Mouse (Mus musculus) myocyte (in vitro differentiated cells): ENCODE data around the gene Gtf2h1. TPM values are rescaled to one million over a fixed set of nuclear protein-coding genes. Genes with fewer than 3 reads are reported as not detected.
"Not testable (repeated sequence)": the region's sequence is repeated elsewhere in the genome, so short reads cannot be mapped to it uniquely, and the experiment has no call there.

ENCODE experiments used
- H3K27me3 ChIP-seq: one replicate; pipeline ENCODE4 v1.6.1; 2011; ENCODE audit not compliant: control insufficient read depth, insufficient read depth, insufficient read length
- H3K36me3 ChIP-seq: one replicate; pipeline ENCODE4 v1.6.1; 2011; ENCODE audit not compliant: control insufficient read depth, insufficient read depth
- H3K4me2 ChIP-seq: one replicate; pipeline ENCODE4 v1.6.1; 2011; ENCODE audit warnings: low read depth, control low read depth
- H3K4me3 ChIP-seq: one replicate; pipeline ENCODE4 v1.5.1; 2011; ENCODE audit warnings: mild to moderate bottlenecking, control low read depth, moderate library complexity
- H3K79me2 ChIP-seq: one replicate; pipeline ENCODE4 v1.6.1; 2011; ENCODE audit not compliant: control insufficient read depth, insufficient read depth
- H3ac ChIP-seq: one replicate; pipeline ENCODE4 v1.6.1; 2011; ENCODE audit not compliant: control insufficient read depth, insufficient read length
- CEBPB ChIP-seq: IDR thresholded peaks from 2 replicates; pipeline ENCODE4 v1.6.1; 2011; ENCODE audit warnings: mild to moderate bottlenecking, moderate library complexity; ENCODE audit not compliant: poor library complexity, insufficient read depth, severe bottlenecking
- E2F4 ChIP-seq: IDR thresholded peaks from one replicate; pipeline ENCODE4 v1.6.1; 2011; ENCODE audit warnings: mild to moderate bottlenecking, control low read depth, moderate library complexity; ENCODE audit not compliant: insufficient read depth
- MAX ChIP-seq: IDR thresholded peaks from one replicate; pipeline ENCODE4 v1.6.1; 2011; ENCODE audit warnings: low read depth, mild to moderate bottlenecking, control low read depth
- MYOD1 ChIP-seq, 3 experiments: IDR thresholded peaks; one replicate each; pipeline ENCODE4 v1.6.1; 2011; ENCODE audit warnings: control low read depth in 2 of 3, low read depth in 2 of 3, mild to moderate bottlenecking in 2 of 3, moderate library complexity in 1 of 3; ENCODE audit not compliant: insufficient read length in 2 of 3, control insufficient read depth in 1 of 3
- MYOG ChIP-seq, 3 experiments: IDR thresholded peaks; one replicate each; pipeline ENCODE4 v1.6.1; 2011; ENCODE audit warnings: control low read depth in 2 of 3, low read depth in 2 of 3, mild to moderate bottlenecking in 2 of 3; ENCODE audit not compliant: insufficient read length in 2 of 3, control insufficient read depth in 1 of 3, insufficient read depth in 1 of 3
- POLR2A ChIP-seq: IDR thresholded peaks from one replicate; pipeline ENCODE4 v1.6.1; 2011; ENCODE audit warnings: low read depth, mild to moderate bottlenecking, control low read depth, moderate library complexity; ENCODE audit not compliant: insufficient read length
- POLR2AphosphoS2 ChIP-seq: IDR thresholded peaks from one replicate; pipeline ENCODE4 v1.6.1; 2011; ENCODE audit warnings: low read depth, control low read depth; ENCODE audit not compliant: insufficient read length
- REST ChIP-seq: IDR thresholded peaks from one replicate; pipeline ENCODE4 v1.6.1; 2011; ENCODE audit warnings: mild to moderate bottlenecking, control low read depth, moderate library complexity; ENCODE audit not compliant: insufficient read depth, insufficient read length
- SRF ChIP-seq: IDR thresholded peaks from one replicate; pipeline ENCODE4 v1.6.1; 2011; ENCODE audit warnings: low read depth; ENCODE audit not compliant: control insufficient read depth, insufficient read length
- TCF12 ChIP-seq: IDR thresholded peaks from one replicate; pipeline ENCODE4 v1.6.1; 2011; ENCODE audit warnings: mild to moderate bottlenecking, control low read depth; ENCODE audit not compliant: poor library complexity, insufficient read depth, severe bottlenecking
- TCF3 ChIP-seq: IDR thresholded peaks from one replicate; pipeline ENCODE4 v1.6.1; 2011; ENCODE audit warnings: low read depth, control low read depth; ENCODE audit not compliant: insufficient read length
- USF1 ChIP-seq: IDR thresholded peaks from one replicate; pipeline ENCODE4 v1.6.1; 2011; ENCODE audit warnings: low read depth, mild to moderate bottlenecking, control low read depth, moderate library complexity
- polyA plus RNA-seq: library from polyadenylated mRNA; unstranded; fragments of >200 nt; fragmentation: generic; extraction: Trizol; gene quantifications from one replicate; pipeline ENCODE4 v1.2.1, GENCODE M21; 2012; ENCODE audit warnings: missing spikeins

Gene Gtf2h1
- polyA plus RNA-seq, 1 experiment = 18.0 TPM

DNA sequence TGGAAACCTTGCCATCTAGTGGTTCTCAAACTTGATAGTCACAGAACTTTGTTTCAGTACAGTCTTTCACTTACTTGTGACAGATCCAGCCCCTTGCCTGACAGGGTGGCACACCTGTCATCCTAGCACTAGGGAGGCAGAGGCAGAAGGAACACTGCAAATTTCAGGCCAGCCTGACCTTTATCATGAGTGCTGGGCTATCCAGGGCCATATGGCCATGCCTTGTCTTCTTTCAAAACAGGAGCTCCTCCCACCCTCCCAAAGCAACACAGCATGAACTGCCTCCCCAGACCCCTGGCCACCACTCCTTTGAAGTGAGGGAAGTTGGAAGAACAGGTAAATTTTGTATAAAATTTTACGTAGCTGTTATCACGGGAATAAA is 31.9 kb downstream of the Gtf2h1 start:
- Histone ChIP-seq H3ac (no peak overlapping the region), H3K27me3 (no peaks in the 10 kb centered on the region), H3K4me3 (no peak overlapping the region), H3K36me3 (no peaks in the 10 kb centered on the region), H3K4me2 (no peak overlapping the region), H3K79me2 (no peaks in the 10 kb centered on the region)
- TF ChIP-seq CEBPB = no peak
- no peak for TF ChIP-seq POLR2AphosphoS2
- TF ChIP-seq REST = no peak
- no peak for TF ChIP-seq TCF12
- no peak for TF ChIP-seq MYOG (IDR thresholded peaks at IDR 0.05; ENCODE audit: control insufficient read depth in 1 of 3, insufficient read depth in 1 of 3, insufficient read length in 2 of 3, low read depth in 2 of 3)
- no peak for TF ChIP-seq MYOD1 (IDR thresholded peaks at IDR 0.05; ENCODE audit: control insufficient read depth in 1 of 3, insufficient read length in 2 of 3, low read depth in 2 of 3)
- TF ChIP-seq USF1 = no peak
- TF ChIP-seq MAX = no peak
- no peak for TF ChIP-seq E2F4

DNA sequence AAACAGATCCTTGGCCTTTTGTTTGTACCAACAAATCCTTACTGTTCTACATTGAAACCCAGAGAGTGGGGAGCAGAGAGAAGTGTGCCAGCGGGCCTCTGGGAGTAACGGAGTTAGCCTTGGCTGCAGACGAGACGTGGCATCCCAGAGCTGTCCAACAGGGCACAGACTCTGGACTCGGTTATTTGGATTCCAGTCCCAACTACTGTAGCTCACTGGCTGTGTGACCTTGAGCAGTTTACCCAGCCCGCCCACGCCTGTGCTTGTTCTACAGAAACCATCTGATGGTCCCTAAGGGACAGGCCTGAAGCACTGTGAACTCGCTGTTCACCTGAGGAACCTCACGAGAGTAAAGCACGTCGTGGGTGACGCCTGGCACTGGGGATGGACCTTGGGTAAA is 34.0 kb downstream of the Gtf2h1 start:
- H3K4me3 ChIP-seq = no peak overlapping the region
- no peak overlapping the region for H3K4me2 ChIP-seq
- H3K79me2 ChIP-seq = no peaks in the 10 kb centered on the region
- H3K36me3 ChIP-seq = no peaks in the 10 kb centered on the region
- H3ac ChIP-seq = no peak overlapping the region
- no peaks in the 10 kb centered on the region for H3K27me3 ChIP-seq
- no peak for TF ChIP-seq REST
- no peak for TF ChIP-seq CEBPB
- TF ChIP-seq E2F4 = no peak

DNA sequence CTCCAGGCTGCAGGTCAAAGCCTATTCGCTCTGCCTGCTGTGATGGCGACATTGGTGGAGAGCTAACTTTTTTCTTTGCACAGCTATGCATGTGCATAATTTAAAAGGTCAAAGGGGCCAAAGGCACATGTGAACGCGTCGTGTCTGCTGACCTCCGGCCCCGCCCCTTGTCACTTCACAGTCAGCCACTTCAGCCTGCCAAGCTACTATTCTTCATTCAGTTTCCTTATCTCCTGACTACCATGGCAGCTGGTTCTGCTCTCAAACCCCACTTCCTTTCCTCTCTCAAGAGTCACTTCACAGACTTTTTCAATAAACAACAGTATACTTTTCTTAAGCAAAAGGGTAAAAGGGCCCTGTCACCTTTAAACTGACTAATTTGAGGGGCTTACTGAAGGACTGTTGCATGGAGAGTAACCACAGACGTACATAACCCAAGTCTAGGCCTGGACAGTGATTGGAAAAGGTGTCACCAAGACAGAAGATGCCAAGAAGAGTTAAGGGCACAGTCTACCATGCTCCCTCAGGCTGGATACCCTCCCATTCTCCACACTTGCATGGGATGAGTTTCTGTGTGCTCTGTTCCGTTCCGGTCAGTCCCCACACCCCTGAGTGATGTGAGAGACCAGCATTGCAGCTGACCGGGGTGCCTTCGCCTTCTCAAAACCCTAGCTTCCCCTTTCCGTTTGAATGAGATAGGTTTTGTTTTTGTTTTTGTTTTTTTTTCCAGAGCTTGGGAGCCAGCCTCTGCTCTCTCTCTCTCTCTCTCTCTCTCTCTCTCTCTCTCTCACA is 35.1 kb downstream of the Gtf2h1 start:
- TF ChIP-seq POLR2AphosphoS2 (no peak), MYOG (IDR thresholded peaks at IDR 0.05; ENCODE audit: control insufficient read depth in 1 of 3, insufficient read depth in 1 of 3, insufficient read length in 2 of 3, low read depth in 2 of 3) (no peak), TCF12 (no peak), MYOD1 (IDR thresholded peaks at IDR 0.05; ENCODE audit: control insufficient read depth in 1 of 3, insufficient read length in 2 of 3, low read depth in 2 of 3) (no peak), SRF (no peak), POLR2A (no peak), TCF3 (no peak), USF1 (no peak), MAX (no peak), E2F4 (no peak), CEBPB (no peak), REST (no peak)

DNA sequence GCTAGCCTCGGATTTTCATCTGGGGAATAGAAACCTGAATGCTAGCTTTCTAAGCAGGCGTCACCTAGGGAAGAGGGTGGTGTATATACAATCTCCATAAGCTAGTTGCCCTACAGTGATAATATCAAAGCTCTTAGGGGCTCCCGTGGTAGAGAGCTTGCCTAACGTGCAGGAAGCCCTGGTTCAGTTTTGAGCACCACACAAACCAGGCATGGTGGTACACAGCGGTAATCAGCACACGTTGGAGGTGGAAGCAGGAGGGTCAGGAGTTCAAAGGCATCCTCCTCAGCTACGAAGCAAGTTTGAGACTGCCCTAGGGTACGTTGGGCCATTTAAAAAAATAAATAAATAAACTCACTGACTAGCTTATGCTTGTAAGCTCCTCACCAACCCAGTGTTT is 35.8 kb downstream of the Gtf2h1 start:
- Histone ChIP-seq H3K36me3 (no peaks in the 10 kb centered on the region), H3ac (no peak overlapping the region), H3K4me2 (no peak overlapping the region), H3K79me2 (no peaks in the 10 kb centered on the region), H3K4me3 (no peak overlapping the region), H3K27me3 (no peaks in the 10 kb centered on the region)
- TF ChIP-seq E2F4 (no peak), TCF12 (no peak), MAX (no peak), POLR2A (no peak), MYOG (IDR thresholded peaks at IDR 0.05; ENCODE audit: control insufficient read depth in 1 of 3, insufficient read depth in 1 of 3, insufficient read length in 2 of 3, low read depth in 2 of 3) (no peak), POLR2AphosphoS2 (no peak), USF1 (no peak), TCF3 (no peak), SRF (no peak), REST (no peak), CEBPB (no peak), MYOD1 (IDR thresholded peaks at IDR 0.05; ENCODE audit: control insufficient read depth in 1 of 3, insufficient read length in 2 of 3, low read depth in 2 of 3) (no peak)

More for the DNA sequence above, 35.1 kb downstream of the Gtf2h1 start:
- Histone ChIP-seq H3K27me3 (no peaks in the 10 kb centered on the region), H3K79me2 (no peaks in the 10 kb centered on the region), H3K4me2 (no peak overlapping the region), H3ac (no peak overlapping the region), H3K4me3 (no peak overlapping the region), H3K36me3 (no peaks in the 10 kb centered on the region)

DNA sequence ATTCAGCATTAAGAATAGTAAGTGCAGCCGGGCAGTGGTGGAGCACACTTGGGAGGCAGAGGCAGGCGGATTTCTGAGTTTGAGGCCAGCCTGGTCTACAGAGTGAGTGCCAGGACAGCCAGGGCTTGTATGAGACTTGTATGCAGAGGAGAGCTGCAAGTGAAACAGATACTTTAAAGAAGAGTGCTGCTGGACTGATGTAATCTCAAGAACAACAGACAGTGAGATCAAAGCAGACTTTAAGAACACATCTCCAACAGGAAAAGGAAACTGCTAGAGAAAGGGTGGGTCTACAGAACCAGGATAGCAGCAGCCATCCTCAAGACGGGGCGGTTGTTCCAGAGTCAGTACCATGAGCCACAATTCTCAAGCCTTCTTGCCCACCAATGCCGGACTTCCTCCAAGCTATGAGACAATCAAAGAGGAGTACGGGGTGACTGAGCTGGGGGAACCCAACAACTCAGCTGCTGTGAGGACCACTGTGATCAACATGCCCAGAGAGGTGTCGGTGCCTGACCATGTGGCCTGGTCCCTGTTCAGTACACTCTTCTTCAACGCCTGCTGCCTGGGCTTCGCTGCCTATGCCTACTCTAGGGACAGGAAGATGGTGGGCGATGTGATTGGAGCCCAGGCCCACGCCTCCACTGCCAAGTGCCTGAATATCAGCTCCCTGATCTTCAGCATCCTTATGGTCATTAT is 36.4 kb downstream of the Gtf2h1 start:
- H3K4me2 ChIP-seq, H3K79me2 ChIP-seq, H3ac ChIP-seq, H3K27me3 ChIP-seq, H3K4me3 ChIP-seq, H3K36me3 ChIP-seq: not testable (repeated sequence)
